Mouse (Mus musculus) colon, adult 2 months (tissue): Measurements from ENCODE around the gene Slc24a5. TPM values are rescaled to one million over a fixed set of nuclear protein-coding genes. Genes with fewer than 3 reads are reported as not detected.

Experiments used
- polyA plus RNA-seq: library from polyadenylated mRNA; depleted of rRNA; stranded (reverse); fragments of >200 nt; gene quantifications from 2 replicates; pipeline ENCODE4 v1.2.3, GENCODE M21; 2012; rRNA removed

The Slc24a5 gene
- 0.07 and 0.34 TPM in 2 replicates for polyA plus RNA-seq

GRCm38 (mm10) chr2:125067894-125068293 lies at the start of gene Slc24a5:
Gene Slc24a5, plus strand, starts transcription at chr2:125068124.

DNA sequence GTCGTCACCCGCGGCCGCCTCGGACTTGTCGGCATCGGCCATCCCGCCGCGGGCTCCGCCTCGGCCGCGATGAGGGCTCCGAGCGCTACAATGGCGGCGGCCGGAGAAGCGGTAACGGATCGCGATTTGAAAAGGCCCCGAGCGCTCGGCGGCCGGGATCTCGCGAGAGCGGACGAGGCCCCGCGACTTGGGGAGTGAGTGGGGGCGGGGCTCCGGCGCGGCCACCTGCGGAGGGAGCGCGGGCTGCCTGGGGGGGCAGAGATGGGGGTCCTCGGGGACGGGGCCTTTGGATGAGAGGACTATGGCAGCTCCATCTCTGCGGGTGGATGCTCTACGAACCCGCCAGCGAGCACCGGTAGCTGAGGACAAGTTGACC lies 55.5 kb downstream of the Slc24a5 start, which contains the start of gene Myef2:
Gene Myef2 (minus strand): TSS at position 185 of the 376 bp plus-strand sequence.

DNA sequence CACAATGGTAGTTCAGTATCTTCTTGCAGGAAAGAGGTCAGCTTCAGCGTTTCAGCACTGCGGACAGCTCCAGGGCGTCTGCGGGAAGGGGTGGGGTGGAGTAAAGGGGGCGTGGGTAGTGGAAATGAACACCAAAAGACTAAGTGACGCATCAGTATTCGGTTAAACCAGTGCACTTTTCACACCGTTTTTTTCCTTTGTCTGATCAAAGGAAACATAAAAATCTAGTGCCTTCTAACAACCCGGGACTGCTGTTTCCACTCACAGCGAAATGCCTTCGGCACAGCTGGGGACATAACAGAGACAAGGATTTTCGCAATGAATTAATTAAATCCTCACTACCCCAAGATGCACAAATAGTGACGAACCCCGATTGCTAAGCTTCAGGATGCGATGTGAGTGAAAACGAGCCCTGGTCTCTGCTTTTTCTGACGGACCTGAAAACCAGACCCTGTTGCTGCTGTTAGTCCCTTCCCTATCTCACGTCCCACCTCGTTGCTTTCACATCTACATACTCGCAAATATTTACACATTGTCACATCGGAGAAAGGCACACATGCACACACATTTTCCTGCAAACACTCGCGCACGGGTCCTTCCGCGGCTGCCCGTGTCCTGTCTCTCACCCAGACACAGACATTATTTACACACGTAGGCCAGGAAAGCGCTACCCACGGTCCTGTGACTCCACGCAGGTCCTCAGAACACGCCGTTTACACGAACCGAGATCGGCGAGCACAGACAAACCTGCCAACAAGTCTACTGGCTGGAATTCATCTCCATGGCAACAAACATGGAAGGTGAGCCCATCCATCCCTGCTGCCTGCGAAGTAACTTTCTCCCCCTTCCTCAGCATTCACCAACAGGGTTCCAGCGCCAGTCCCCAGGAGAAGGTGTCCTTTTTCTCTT lies 68.2 kb downstream of the Slc24a5 start, which contains the start of gene Ctxn2:
Gene Ctxn2 (plus strand): TSS at position 790 of the 909 bp plus-strand sequence.

Other genes starting within 250 kb of the Slc24a5 start
- 3.6 and 5.0 TPM in 2 replicates for gene Myef2, start 55.5 kb downstream of the Slc24a5 start, polyA plus RNA-seq
- gene Ctxn2, start 68.6 kb downstream of the Slc24a5 start, polyA plus RNA-seq: not detected in 2 replicates
- gene Slc12a1, start 84.4 kb downstream of the Slc24a5 start, polyA plus RNA-seq: not detected in 2 replicates
- 25.3 and 29.1 TPM in 2 replicates for gene Dut, start 179.1 kb downstream of the Slc24a5 start, polyA plus RNA-seq